10 mouse cellular contexts compared by ENCODE assay signal in genomic region chr12:85304725-85305124, GRCm38 (mm10). TPM values are rescaled to one million over a fixed set of nuclear protein-coding genes. Genes with fewer than 3 reads are reported as not detected.
A peak's percentile ranks its signal among the peaks of the same experiment; 100 is the strongest.
DNase-seq lines count a peak whose midpoint lies in the region; ATAC-seq and TF ChIP-seq lines count a peak whose summit lies in the region.
"Had no signal": no experiment of that assay in that cellular context is flagged by ENCODE, and none has a peak within 500 bp of the region (broad histone marks: within the 10 kb centered on the region; RNA-seq: fewer than 3 reads in every experiment).

No protein-coding gene starts in this region.

- peaks cover 7% of the 10 kb centered on the region for H3K4me1 ChIP-seq in heart, embryonic 12.5 days (replicated peaks)
- H3K4me1 ChIP-seq: embryonic facial prominence, embryonic 10.5 days had no signal

- H3K4me2 ChIP-seq in heart, embryonic 12.5 days = no peak overlapping the region
- H3K4me2 ChIP-seq in myocyte (ENCODE audit: low read depth) = peak overlapping the region; percentile 65

- H3K27me3 ChIP-seq in heart, embryonic 12.5 days (replicated peaks) = no peaks in the 10 kb centered on the region
- no peaks in the 10 kb centered on the region for H3K27me3 ChIP-seq in myocyte (ENCODE audit: control insufficient read depth, insufficient read depth, insufficient read length)

- H3K27ac ChIP-seq in heart, embryonic 12.5 days (ENCODE audit: poor library complexity, severe bottlenecking) = no peak overlapping the region
- no peak overlapping the region for H3K27ac ChIP-seq in left cerebral cortex, adult 2 months
- H3K27ac ChIP-seq: embryonic facial prominence, embryonic 10.5 days; liver, embryonic 14.5 days had no signal

- no peaks in the 10 kb centered on the region for H3K79me2 ChIP-seq in myocyte (ENCODE audit: control insufficient read depth, insufficient read depth)

- H3K9me3 ChIP-seq in heart, embryonic 12.5 days (replicated peaks) = no peaks in the 10 kb centered on the region
- H3K9me3 ChIP-seq: embryonic facial prominence, embryonic 10.5 days had no signal

- ATAC-seq in heart, embryonic 12.5 days (ENCODE audit: insufficient number of reproducible peaks, low FRiP score) = no peak

- 72% methylated on average over 4 of the region's 4 CpGs for WGBS in heart, embryonic 12.5 days

- H3ac ChIP-seq in myocyte (ENCODE audit: control insufficient read depth, insufficient read length) = no peak overlapping the region

- no peak for DNase-seq in heart, postnatal 14 days
- peak; percentile 30 for DNase-seq in lung, postnatal 36 days
- no peak for DNase-seq in lung, postnatal 4 days
- DNase-seq in testis, postnatal 14 days (ENCODE audit: low spot score) = no peak
- DNase-seq in left cerebral cortex, adult 2 months (ENCODE audit: extremely low spot score in 1 of 2, low spot score in 2 of 2) = no peak
- DNase-seq in embryo, embryonic 10.5 days (ENCODE audit: low spot score) = no peak

- H3K4me3 ChIP-seq in heart, embryonic 12.5 days = no peak overlapping the region
- no peak overlapping the region for H3K4me3 ChIP-seq in myocyte
- H3K4me3 ChIP-seq in left cerebral cortex, adult 2 months = no peak overlapping the region
- H3K4me3 ChIP-seq: embryonic facial prominence, embryonic 10.5 days had no signal

- H3K9ac ChIP-seq in heart, embryonic 12.5 days = 0 out of 2 replicates have a peak overlapping the region, but pooled peaks have one; percentile 53
- H3K9ac ChIP-seq: liver, embryonic 14.5 days had no signal

- TF ChIP-seq POLR2A in myocyte (IDR thresholded peaks at IDR 0.05; ENCODE audit: insufficient read length, low read depth) = no peak

- TF ChIP-seq CTCF in left cerebral cortex, adult 2 months (IDR thresholded peaks at IDR 0.05) = no peak

- H3K36me3 ChIP-seq in heart, embryonic 12.5 days = peaks cover 94% of the 10 kb centered on the region
- H3K36me3 ChIP-seq in myocyte (ENCODE audit: control insufficient read depth, insufficient read depth) = peaks cover 53% of the 10 kb centered on the region

- intact Hi-C loops in heart, postnatal 14 days (cut with DNase I) = loop anchor here (1.0 to 2.0 kb wide), 3 partner anchors 135 to 212 kb away; no protein-coding TSS in a partner anchor
- intact Hi-C loops in left cerebral cortex, adult 2 months (cut with DNase I) = loop anchor here (1.0 kb wide), 3 partner anchors 135 to 212 kb away; no protein-coding TSS in a partner anchor

TF ChIP-seq in myocyte, 11 proteins besides CTCF, POLR2A, EP300 and RAD21:
- TF ChIP-seq USF1 (IDR thresholded peaks at IDR 0.05; ENCODE audit: low read depth) = peak; percentile 79
- TF ChIP-seq MYOG (IDR thresholded peaks at IDR 0.05; ENCODE audit: control insufficient read depth in 1 of 3, insufficient read depth in 1 of 3, insufficient read length in 2 of 3, low read depth in 2 of 3) = no peak

RNA-seq across cellular contexts. Expression of gene Zc2hc1c, which starts 16.3 kb away (rescaled TPM):
- polyA plus RNA-seq in heart, embryonic 12.5 days (2016; fragmentation: Nextera tagmentation; extraction: Ambion mirVana) = 0.81 and 0.96 TPM in 2 replicates
- 1 to 10 TPM; 1.5 to 2.2 TPM for total RNA-seq in heart, postnatal 14 days (2021)
- polyA plus RNA-seq in myocyte (2012; fragmentation: generic; extraction: Trizol) = 1.7 TPM
- total RNA-seq in left cerebral cortex, adult 2 months (2021) = 1 to 10 TPM; 2.0 to 2.8 TPM

RNA-seq across cellular contexts. Expression of gene Acyp1, which starts 16.5 kb away (rescaled TPM):
- polyA plus RNA-seq in heart, embryonic 12.5 days (2016; fragmentation: Nextera tagmentation; extraction: Ambion mirVana) = 70.0 and 75.1 TPM in 2 replicates
- total RNA-seq in heart, postnatal 14 days (2021) = 10 to 100 TPM; 19.2 to 20.3 TPM
- 22.0 TPM for polyA plus RNA-seq in myocyte (2012; fragmentation: generic; extraction: Trizol)
- 10 to 100 TPM; 32.9 to 37.4 TPM for total RNA-seq in left cerebral cortex, adult 2 months (2021)

RNA-seq across cellular contexts. Expression of gene Mlh3, which starts 34.3 kb away (rescaled TPM):
- 7.3 and 7.9 TPM in 2 replicates for polyA plus RNA-seq in heart, embryonic 12.5 days (2016; fragmentation: Nextera tagmentation; extraction: Ambion mirVana)
- total RNA-seq in heart, postnatal 14 days (2021) = 1 to 10 TPM; 8.3 to 8.6 TPM
- 1.4 TPM for polyA plus RNA-seq in myocyte (2012; fragmentation: generic; extraction: Trizol)
- total RNA-seq in left cerebral cortex, adult 2 months (2021) = 10 to 100 TPM; 16.6 to 17.4 TPM

RNA-seq across cellular contexts. Expression of gene Nek9, which starts 34.4 kb away (rescaled TPM):
- polyA plus RNA-seq in heart, embryonic 12.5 days (2016; fragmentation: Nextera tagmentation; extraction: Ambion mirVana) = 33.8 and 33.9 TPM in 2 replicates
- total RNA-seq in heart, postnatal 14 days (2021) = 10 to 100 TPM; 75.6 to 75.8 TPM
- polyA plus RNA-seq in myocyte (2012; fragmentation: generic; extraction: Trizol) = 40.4 TPM
- total RNA-seq in left cerebral cortex, adult 2 months (2021) = 10 to 100 TPM; 32.9 to 34.8 TPM
